Mouse (Mus musculus): ENCODE measurements around the gene Tox3. TPM values are rescaled to one million over a fixed set of nuclear protein-coding genes. Genes with fewer than 3 reads are reported as not detected.

Tox3 gene
- polyA plus RNA-seq, 1 experiment: 0.60 TPM

DNA sequence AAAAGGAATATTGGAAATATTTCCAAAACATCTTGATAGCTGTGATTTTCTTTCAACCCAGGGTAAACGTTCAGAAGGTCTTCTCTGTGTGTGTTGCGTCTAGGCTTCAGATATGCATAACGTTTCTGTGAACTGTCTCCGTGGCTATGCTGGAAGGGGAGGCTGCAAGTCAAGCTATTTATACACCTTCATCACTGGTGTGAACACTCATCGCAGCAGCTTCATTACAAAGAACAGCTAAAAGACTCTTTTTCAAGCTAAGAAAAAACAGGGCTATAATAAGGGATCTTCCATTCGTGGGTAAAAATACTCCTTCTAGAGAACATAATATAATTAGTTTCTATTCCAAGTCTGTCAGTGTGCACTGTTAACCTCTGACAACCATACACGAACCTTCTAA lies 33.8 kb downstream of the Tox3 start:
- WGBS: 80% methylated on average over 7 of the region's 7 CpGs
- Histone ChIP-seq H3K4me1 (ENCODE audit: control insufficient read depth, insufficient read depth, low read length) (no peaks in the 10 kb centered on the region), H3K4me3 (replicated peaks; ENCODE audit: control insufficient read depth, low read depth, low read length) (no peak overlapping the region), H3K27ac (ENCODE audit: control insufficient read depth, insufficient read depth, low read depth, low read length, poor library complexity) (no peak overlapping the region)
- no peak for TF ChIP-seq POLR2A (IDR thresholded peaks at IDR 0.05; ENCODE audit: borderline replicate concordance, control insufficient read depth, low read depth, low read length)
- no peak for TF ChIP-seq CTCF (IDR thresholded peaks at IDR 0.05; ENCODE audit: control insufficient read depth, insufficient read depth, low read length)

DNA sequence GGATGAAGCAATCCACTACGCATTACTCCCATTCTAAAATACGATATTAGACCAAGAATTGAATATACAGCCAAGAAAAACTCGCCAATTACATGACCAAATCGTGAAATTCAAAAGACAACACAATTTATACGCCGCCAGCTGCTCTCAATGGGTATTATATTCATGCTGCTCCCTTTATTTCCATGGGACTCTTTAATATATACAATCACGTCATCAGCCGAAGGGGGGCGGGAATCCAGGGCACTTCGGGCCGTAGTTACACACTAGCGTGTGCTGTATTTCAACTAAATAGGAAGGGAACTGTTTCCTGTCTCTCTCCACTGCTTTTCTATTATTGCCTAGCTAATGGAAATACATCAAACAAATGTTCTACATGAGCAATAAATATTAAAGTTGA lies 45.2 kb downstream of the Tox3 start:
- Histone ChIP-seq H3K4me3 (replicated peaks; ENCODE audit: control insufficient read depth, low read depth, low read length) (no peak overlapping the region), H3K27ac (ENCODE audit: control insufficient read depth, insufficient read depth, low read depth, low read length, poor library complexity) (no peak overlapping the region), H3K4me1 (ENCODE audit: control insufficient read depth, insufficient read depth, low read length) (no peaks in the 10 kb centered on the region)
- TF ChIP-seq POLR2A (IDR thresholded peaks at IDR 0.05; ENCODE audit: borderline replicate concordance, control insufficient read depth, low read depth, low read length) (no peak), CTCF (IDR thresholded peaks at IDR 0.05; ENCODE audit: control insufficient read depth, insufficient read depth, low read length) (no peak)
- WGBS: 83% methylated on average over 12 of the region's 12 CpGs

- TF ChIP-seq CTCF (IDR thresholded peaks at IDR 0.05; ENCODE audit: control insufficient read depth, insufficient read depth, low read length) (no peak), POLR2A (IDR thresholded peaks at IDR 0.05; ENCODE audit: borderline replicate concordance, control insufficient read depth, low read depth, low read length) (no peak)
- Histone ChIP-seq H3K27ac (ENCODE audit: control insufficient read depth, insufficient read depth, low read depth, low read length, poor library complexity) (no peak overlapping the region), H3K4me1 (ENCODE audit: control insufficient read depth, insufficient read depth, low read length) (no peaks in the 10 kb centered on the region), H3K4me3 (replicated peaks; ENCODE audit: control insufficient read depth, low read depth, low read length) (no peak overlapping the region)
- WGBS: 72% methylated on average over 5 of the region's 5 CpGs
Observed at GRCm38 (mm10) chr8:90302252-90302651, 45.9 kb downstream of the Tox3 start.

- H3K27ac ChIP-seq (ENCODE audit: control insufficient read depth, insufficient read depth, low read depth, low read length, poor library complexity): no peak overlapping the region
- no peaks in the 10 kb centered on the region for H3K4me1 ChIP-seq (ENCODE audit: control insufficient read depth, insufficient read depth, low read length)
- TF ChIP-seq CTCF (IDR thresholded peaks at IDR 0.05; ENCODE audit: control insufficient read depth, insufficient read depth, low read length): no peak
- no peak for TF ChIP-seq POLR2A (IDR thresholded peaks at IDR 0.05; ENCODE audit: borderline replicate concordance, control insufficient read depth, low read depth, low read length)
- no peak overlapping the region for H3K4me3 ChIP-seq (replicated peaks; ENCODE audit: control insufficient read depth, low read depth, low read length)
- WGBS: 84% methylated on average over 5 of the region's 5 CpGs
Observed at GRCm38 (mm10) chr8:90301543-90301942, 46.6 kb downstream of the Tox3 start.

DNA sequence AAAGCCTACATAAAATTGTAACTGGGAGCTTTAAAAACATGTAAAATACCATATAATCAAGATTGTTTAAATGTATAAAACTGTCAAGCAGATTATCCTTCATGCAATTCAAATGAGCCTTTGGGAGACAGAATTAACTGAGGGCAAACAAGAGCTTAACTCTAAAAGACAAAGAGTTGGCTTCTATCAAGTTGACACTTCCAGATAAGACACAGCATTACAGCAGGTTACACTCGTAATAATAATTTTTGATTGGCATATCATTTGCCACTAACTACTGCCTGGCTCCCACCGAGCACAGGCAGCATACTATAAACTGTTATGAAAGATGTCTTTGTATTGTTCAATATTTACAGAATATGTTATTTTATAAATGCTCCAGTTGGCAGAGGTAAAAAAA lies 47.2 kb downstream of the Tox3 start:
- 77% methylated on average over 2 of the region's 2 CpGs for WGBS

GRCm38 (mm10) chr8:90294061-90294460 lies 54.1 kb downstream of the Tox3 start:
- TF ChIP-seq CTCF (IDR thresholded peaks at IDR 0.05; ENCODE audit: control insufficient read depth, insufficient read depth, low read length): no peak
- no peak for TF ChIP-seq POLR2A (IDR thresholded peaks at IDR 0.05; ENCODE audit: borderline replicate concordance, control insufficient read depth, low read depth, low read length)
- no peak overlapping the region for H3K4me3 ChIP-seq (replicated peaks; ENCODE audit: control insufficient read depth, low read depth, low read length)
- H3K27ac ChIP-seq (ENCODE audit: control insufficient read depth, insufficient read depth, low read depth, low read length, poor library complexity): no peak overlapping the region
- H3K4me1 ChIP-seq (ENCODE audit: control insufficient read depth, insufficient read depth, low read length): no peaks in the 10 kb centered on the region
- 75% methylated on average over 3 of the region's 3 CpGs for WGBS

More for the DNA sequence above, 47.2 kb downstream of the Tox3 start:
- Histone ChIP-seq H3K27ac (ENCODE audit: control insufficient read depth, insufficient read depth, low read depth, low read length, poor library complexity) (no peak overlapping the region), H3K4me3 (replicated peaks; ENCODE audit: control insufficient read depth, low read depth, low read length) (no peak overlapping the region), H3K4me1 (ENCODE audit: control insufficient read depth, insufficient read depth, low read length) (no peaks in the 10 kb centered on the region)
- TF ChIP-seq POLR2A (IDR thresholded peaks at IDR 0.05; ENCODE audit: borderline replicate concordance, control insufficient read depth, low read depth, low read length) (no peak), CTCF (IDR thresholded peaks at IDR 0.05; ENCODE audit: control insufficient read depth, insufficient read depth, low read length) (no peak)

GRCm38 (mm10) chr8:90290811-90291210 lies 57.3 kb downstream of the Tox3 start:
- Histone ChIP-seq H3K4me1 (ENCODE audit: control insufficient read depth, insufficient read depth, low read length) (no peaks in the 10 kb centered on the region), H3K4me3 (replicated peaks; ENCODE audit: control insufficient read depth, low read depth, low read length) (no peak overlapping the region), H3K27ac (ENCODE audit: control insufficient read depth, insufficient read depth, low read depth, low read length, poor library complexity) (no peak overlapping the region)
- TF ChIP-seq POLR2A (IDR thresholded peaks at IDR 0.05; ENCODE audit: borderline replicate concordance, control insufficient read depth, low read depth, low read length): no peak
- TF ChIP-seq CTCF (IDR thresholded peaks at IDR 0.05; ENCODE audit: control insufficient read depth, insufficient read depth, low read length): no peak
- 55% methylated on average over 6 of the region's 6 CpGs for WGBS

GRCm38 (mm10) chr8:90276722-90277121 lies 71.4 kb downstream of the Tox3 start:
- H3K27ac ChIP-seq (ENCODE audit: control insufficient read depth, insufficient read depth, low read depth, low read length, poor library complexity): no peak overlapping the region
- WGBS: 81% methylated on average over 9 of the region's 9 CpGs
- TF ChIP-seq CTCF (IDR thresholded peaks at IDR 0.05; ENCODE audit: control insufficient read depth, insufficient read depth, low read length) (no peak), POLR2A (IDR thresholded peaks at IDR 0.05; ENCODE audit: borderline replicate concordance, control insufficient read depth, low read depth, low read length) (no peak)
- H3K4me1 ChIP-seq (ENCODE audit: control insufficient read depth, insufficient read depth, low read length): no peaks in the 10 kb centered on the region
- no peak overlapping the region for H3K4me3 ChIP-seq (replicated peaks; ENCODE audit: control insufficient read depth, low read depth, low read length)

GRCm38 (mm10) chr8:90273182-90273581 lies 75.0 kb downstream of the Tox3 start:
- no peaks in the 10 kb centered on the region for H3K4me1 ChIP-seq (ENCODE audit: control insufficient read depth, insufficient read depth, low read length)
- WGBS: 87% methylated on average over 7 of the region's 7 CpGs
- TF ChIP-seq CTCF (IDR thresholded peaks at IDR 0.05; ENCODE audit: control insufficient read depth, insufficient read depth, low read length) (no peak), POLR2A (IDR thresholded peaks at IDR 0.05; ENCODE audit: borderline replicate concordance, control insufficient read depth, low read depth, low read length) (no peak)
- H3K27ac ChIP-seq (ENCODE audit: control insufficient read depth, insufficient read depth, low read depth, low read length, poor library complexity): no peak overlapping the region
- no peak overlapping the region for H3K4me3 ChIP-seq (replicated peaks; ENCODE audit: control insufficient read depth, low read depth, low read length)

All from bone marrow, adult 2 months (tissue).